Mouse (Mus musculus): ENCODE data around the gene Syce2. TPM values are rescaled to one million over a fixed set of nuclear protein-coding genes. Genes with fewer than 3 reads are reported as not detected.
"Not testable (repeated sequence)": the region's sequence is repeated elsewhere in the genome, so short reads cannot be mapped to it uniquely, and the experiment has no call there.

The Syce2 gene
- polyA plus RNA-seq, 1 experiment from 2014 or later, result 30.6 TPM

DNA sequence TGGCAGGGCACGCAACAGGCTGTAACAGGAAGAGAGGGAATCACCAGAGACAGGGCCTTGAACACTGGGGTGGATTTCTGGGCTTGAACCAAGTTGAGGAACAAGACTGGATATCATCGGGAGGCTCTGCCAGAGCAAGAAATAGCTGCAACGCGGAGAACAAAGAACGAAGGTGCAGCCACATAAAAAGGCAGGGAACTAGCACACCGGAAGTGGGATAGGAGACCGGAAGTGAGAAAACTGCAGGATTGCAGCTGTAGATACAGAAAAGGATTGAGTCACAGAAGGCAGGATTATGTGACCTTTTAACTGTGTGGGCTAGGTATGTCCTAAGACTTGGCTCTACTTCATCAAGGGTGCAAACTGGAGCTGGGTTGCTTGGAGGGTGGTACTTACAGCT lies 32.4 kb downstream of the Syce2 start:
- H3K36me3 ChIP-seq (replicated peaks; ENCODE audit: insufficient read depth, low read length), result peaks cover 21% of the 10 kb centered on the region
- ATAC-seq (no peak), DNase-seq (no peak)
- 83% methylated on average over 7 of the region's 7 CpGs for WGBS (ENCODE audit: insufficient replicate concordance)
- H3K4me1 ChIP-seq (ENCODE audit: insufficient read depth), result peaks cover 26% of the 10 kb centered on the region
- peak overlapping the region; percentile 90 for H3K4me2 ChIP-seq (ENCODE audit: low read depth, low read length)
- no peak overlapping the region for H3K27ac ChIP-seq (ENCODE audit: low read depth)
- no peaks in the 10 kb centered on the region for H3K27me3 ChIP-seq (ENCODE audit: insufficient read depth, low read length)
- 0 out of 2 replicates have a peak overlapping the region, but pooled peaks have one; percentile 35 for H3K9ac ChIP-seq (replicated peaks)
- H3K4me3 ChIP-seq (ENCODE audit: low read depth, low read length), result peak overlapping the region; percentile 93; the same call in 1 of the 2 replicates
- H3K9me3 ChIP-seq (ENCODE audit: low read length), result no peaks in the 10 kb centered on the region
- TF ChIP-seq CTCF (IDR thresholded peaks at IDR 0.05; ENCODE audit: low read depth) (no peak), EP300 (IDR thresholded peaks at IDR 0.05; ENCODE audit: low read depth) (no peak)

DNA sequence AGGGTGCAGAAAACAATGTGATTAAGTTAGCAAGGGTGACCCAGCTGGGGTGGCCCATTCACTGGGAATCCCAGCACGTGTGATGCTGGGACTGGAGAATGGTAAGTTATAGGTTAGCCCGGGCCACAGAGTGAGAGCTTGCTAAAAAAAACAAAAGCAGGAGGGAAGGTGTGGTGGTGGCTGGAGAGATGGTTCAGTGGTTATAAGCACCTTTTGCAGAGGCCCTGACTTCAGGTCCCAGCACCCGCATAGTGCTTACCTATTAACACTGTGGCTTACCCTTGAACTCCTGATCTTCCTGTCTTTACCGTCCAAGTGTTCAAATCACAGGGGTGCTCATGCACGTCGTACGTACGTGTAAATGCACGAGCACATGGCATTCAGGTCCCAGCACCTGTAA lies 35.1 kb downstream of the Syce2 start:
- H3K9ac ChIP-seq (replicated peaks), result no peak overlapping the region
- 82% methylated on average over 9 of the region's 9 CpGs for WGBS (ENCODE audit: insufficient replicate concordance)
- peaks cover 23% of the 10 kb centered on the region for H3K36me3 ChIP-seq (replicated peaks; ENCODE audit: insufficient read depth, low read length)
- H3K27me3 ChIP-seq (ENCODE audit: insufficient read depth, low read length), result peaks cover 5% of the 10 kb centered on the region
- H3K27ac ChIP-seq (ENCODE audit: low read depth), result no peak overlapping the region
- H3K4me1 ChIP-seq (ENCODE audit: insufficient read depth), result peaks cover 20% of the 10 kb centered on the region
- TF ChIP-seq EP300 (IDR thresholded peaks at IDR 0.05; ENCODE audit: low read depth), result no peak
- TF ChIP-seq CTCF (IDR thresholded peaks at IDR 0.05; ENCODE audit: low read depth), result no peak
- no peak overlapping the region for H3K4me3 ChIP-seq (ENCODE audit: low read depth, low read length)
- no peak for ATAC-seq
- H3K9me3 ChIP-seq (ENCODE audit: low read length), result no peaks in the 10 kb centered on the region
- no peak overlapping the region for H3K4me2 ChIP-seq (ENCODE audit: low read depth, low read length)
- DNase-seq, result no peak

DNA sequence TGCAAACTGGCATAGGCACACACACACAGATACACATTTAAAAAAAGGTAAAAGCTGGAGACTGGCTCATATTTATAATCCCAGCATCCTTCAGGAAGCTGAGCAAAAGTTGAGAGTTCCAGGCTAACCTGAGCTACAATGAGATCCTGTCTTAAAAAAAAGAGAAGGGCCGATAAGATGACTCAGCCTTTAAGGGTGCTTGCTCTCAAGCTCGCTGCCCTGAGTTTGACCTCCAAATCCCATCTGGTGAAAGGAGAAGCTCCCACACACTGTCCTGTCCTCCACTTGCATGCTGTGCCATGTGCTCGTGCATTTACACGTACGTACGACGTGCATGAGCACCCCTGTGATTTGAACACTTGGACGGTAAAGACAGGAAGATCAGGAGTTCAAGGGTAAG lies 35.6 kb downstream of the Syce2 start:
- H3K9me3 ChIP-seq (ENCODE audit: low read length), result no peaks in the 10 kb centered on the region
- peaks cover 21% of the 10 kb centered on the region for H3K4me1 ChIP-seq (ENCODE audit: insufficient read depth)
- no peak overlapping the region for H3K27ac ChIP-seq (ENCODE audit: low read depth)
- peaks cover 23% of the 10 kb centered on the region for H3K36me3 ChIP-seq (replicated peaks; ENCODE audit: insufficient read depth, low read length)
- 70% methylated on average over 8 of the region's 8 CpGs for WGBS (ENCODE audit: insufficient replicate concordance)
- DNase-seq, result no peak
- H3K4me3 ChIP-seq (ENCODE audit: low read depth, low read length), result no peak overlapping the region
- no peak for ATAC-seq
- no peak overlapping the region for H3K9ac ChIP-seq (replicated peaks)
- no peak overlapping the region for H3K4me2 ChIP-seq (ENCODE audit: low read depth, low read length)
- H3K27me3 ChIP-seq (ENCODE audit: insufficient read depth, low read length), result peaks cover 10% of the 10 kb centered on the region
- TF ChIP-seq CTCF (IDR thresholded peaks at IDR 0.05; ENCODE audit: low read depth), result no peak
- no peak for TF ChIP-seq EP300 (IDR thresholded peaks at IDR 0.05; ENCODE audit: low read depth)

DNA sequence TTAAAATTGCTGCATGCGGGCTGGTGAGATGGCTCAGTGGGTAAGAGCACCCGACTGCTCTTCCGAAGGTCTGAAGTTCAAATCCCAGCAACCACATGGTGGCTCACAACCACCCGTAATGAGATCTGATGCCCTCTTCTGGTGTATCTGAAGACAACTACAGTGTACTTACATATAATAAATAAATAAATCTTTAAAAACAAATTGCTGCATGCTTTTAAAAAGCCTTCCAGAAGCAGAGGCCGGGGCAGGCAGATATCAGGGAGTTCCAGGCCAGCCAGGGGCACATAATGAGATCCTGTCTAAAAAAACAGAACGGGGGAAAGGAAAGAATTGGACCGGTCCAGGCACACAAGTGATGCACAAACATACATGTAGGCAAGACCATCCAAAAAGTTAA lies 36.1 kb downstream of the Syce2 start:
- peak overlapping the region; percentile 95 for H3K4me2 ChIP-seq (ENCODE audit: low read depth, low read length)
- peak; percentile 7 for ATAC-seq
- H3K27ac ChIP-seq (ENCODE audit: low read depth), result peak overlapping the region; percentile 72; the same call in 1 of the 2 replicates
- 17% methylated on average over 6 of the region's 7 CpGs for WGBS (ENCODE audit: insufficient replicate concordance)
- H3K9me3 ChIP-seq (ENCODE audit: low read length); DNase-seq: not testable (repeated sequence)
- H3K9ac ChIP-seq (replicated peaks), result peak overlapping the region; percentile 85
- H3K27me3 ChIP-seq (ENCODE audit: insufficient read depth, low read length), result peaks cover 15% of the 10 kb centered on the region
- TF ChIP-seq CTCF (IDR thresholded peaks at IDR 0.05; ENCODE audit: low read depth), result 0 out of 2 replicates have a peak, but pooled peaks have one; percentile 3
- H3K4me3 ChIP-seq (ENCODE audit: low read depth, low read length), result peak overlapping the region; percentile 65
- peaks cover 23% of the 10 kb centered on the region for H3K36me3 ChIP-seq (replicated peaks; ENCODE audit: insufficient read depth, low read length)
- H3K4me1 ChIP-seq (ENCODE audit: insufficient read depth), result peaks cover 26% of the 10 kb centered on the region

DNA sequence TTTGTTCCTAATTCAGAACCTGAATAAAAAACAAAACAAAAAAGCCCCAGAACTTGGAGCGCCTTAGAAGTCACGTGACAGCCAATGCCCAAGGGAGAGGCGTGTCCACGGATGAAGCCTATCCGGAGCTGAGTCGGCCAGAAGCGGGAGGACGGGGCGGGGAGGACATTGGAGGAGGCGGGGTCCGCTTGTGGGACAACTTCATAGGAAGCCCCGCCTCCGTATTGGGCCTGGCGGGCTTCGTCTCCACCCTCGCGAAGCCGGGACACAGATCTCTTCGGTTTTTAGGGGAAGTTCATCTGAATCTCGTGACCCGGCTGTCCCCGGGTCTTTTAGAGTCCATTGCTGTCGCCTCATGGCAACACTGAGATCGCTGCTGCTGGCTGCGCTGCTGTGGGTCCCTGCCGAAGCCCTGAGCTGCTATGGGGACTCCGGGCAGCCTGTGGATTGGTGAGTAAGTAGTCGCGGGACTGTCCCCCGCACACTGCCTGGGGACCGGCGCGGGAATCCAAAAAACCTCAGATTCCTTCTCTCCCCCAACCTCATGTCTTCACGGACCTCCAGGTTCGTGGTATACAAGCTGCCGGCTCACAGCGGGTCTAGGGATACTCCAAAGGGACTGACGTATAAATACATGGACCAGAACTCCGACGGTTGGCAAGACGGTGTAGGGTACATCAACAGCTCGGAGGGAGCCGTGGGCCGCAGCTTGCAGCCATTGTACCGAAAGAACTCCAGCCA lies 36.7 kb downstream of the Syce2 start, which contains the start of gene Dnase2a:
Gene Dnase2a (plus strand): TSS at position 140 of the 741 bp plus-strand sequence.
- Histone ChIP-seq H3K9ac (replicated peaks) (peak within 1 kb of the TSS; percentile 85), H3K27ac (ENCODE audit: low read depth) (peak within 1 kb of the TSS; percentile 84), H3K9me3 (ENCODE audit: low read length) (no peaks in the 10 kb centered on the region), H3K4me1 (ENCODE audit: insufficient read depth) (peaks cover 31% of the 10 kb centered on the region), H3K36me3 (replicated peaks; ENCODE audit: insufficient read depth, low read length) (peaks cover 22% of the 10 kb centered on the region), H3K4me2 (ENCODE audit: low read depth, low read length) (peak within 1 kb of the TSS; percentile 95), H3K4me3 (ENCODE audit: low read depth, low read length) (peak within 1 kb of the TSS; percentile 65), H3K27me3 (ENCODE audit: insufficient read depth, low read length) (peaks cover 16% of the 10 kb centered on the region)
- ATAC-seq (peak; percentile 93), DNase-seq (peak; percentile 97)
- TF ChIP-seq EP300 (IDR thresholded peaks at IDR 0.05; ENCODE audit: low read depth), result 0 out of 2 replicates have a peak, but pooled peaks have one; percentile 27
- TF ChIP-seq CTCF (IDR thresholded peaks at IDR 0.05; ENCODE audit: low read depth), result no peak
- WGBS (ENCODE audit: insufficient replicate concordance), result 1% methylated on average over 45 of the region's 45 CpGs

DNA sequence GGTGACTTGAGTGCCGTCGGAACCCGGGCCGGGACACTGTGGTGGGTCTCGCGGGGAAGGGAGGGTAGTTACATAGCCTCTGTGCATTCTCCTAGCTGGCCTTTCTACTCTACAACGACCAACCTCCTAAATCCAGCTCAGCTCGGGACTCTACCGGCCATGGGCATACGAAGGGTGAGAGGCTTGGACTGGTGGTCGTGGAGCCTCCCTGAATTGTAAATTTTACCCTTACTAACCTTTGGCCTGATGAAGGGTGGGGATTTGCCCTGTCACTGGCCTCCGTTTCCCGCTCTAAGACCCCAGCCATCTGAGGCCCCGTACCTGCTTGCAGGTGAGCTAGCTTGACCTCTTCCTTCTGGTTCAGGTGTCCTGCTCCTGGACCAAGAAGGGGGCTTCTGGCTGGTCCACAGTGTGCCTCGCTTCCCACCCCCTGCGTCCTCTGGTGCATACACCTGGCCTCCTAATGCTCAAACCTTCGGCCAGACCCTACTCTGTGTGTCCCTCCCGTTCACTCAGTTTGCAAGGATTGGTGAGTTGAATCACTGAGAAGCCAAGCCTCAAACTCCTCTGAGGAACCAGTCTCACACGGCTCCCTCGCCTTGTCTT lies 37.4 kb downstream of the Syce2 start:
- Histone ChIP-seq H3K27me3 (ENCODE audit: insufficient read depth, low read length) (peaks cover 16% of the 10 kb centered on the region), H3K36me3 (replicated peaks; ENCODE audit: insufficient read depth, low read length) (peaks cover 19% of the 10 kb centered on the region), H3K9ac (replicated peaks) (peak overlapping the region; percentile 85), H3K27ac (ENCODE audit: low read depth) (peak overlapping the region; percentile 84), H3K4me2 (ENCODE audit: low read depth, low read length) (peak overlapping the region; percentile 95), H3K4me3 (ENCODE audit: low read depth, low read length) (peak overlapping the region; percentile 65), H3K9me3 (ENCODE audit: low read length) (no peaks in the 10 kb centered on the region), H3K4me1 (ENCODE audit: insufficient read depth) (peaks cover 30% of the 10 kb centered on the region)
- no peak for TF ChIP-seq CTCF (IDR thresholded peaks at IDR 0.05; ENCODE audit: low read depth)
- ATAC-seq, result no peak
- WGBS (ENCODE audit: insufficient replicate concordance), result 43% methylated on average over 20 of the region's 20 CpGs
- no peak for DNase-seq
